Mouse (Mus musculus): Measurements from ENCODE around the gene Nfib.

DNA sequence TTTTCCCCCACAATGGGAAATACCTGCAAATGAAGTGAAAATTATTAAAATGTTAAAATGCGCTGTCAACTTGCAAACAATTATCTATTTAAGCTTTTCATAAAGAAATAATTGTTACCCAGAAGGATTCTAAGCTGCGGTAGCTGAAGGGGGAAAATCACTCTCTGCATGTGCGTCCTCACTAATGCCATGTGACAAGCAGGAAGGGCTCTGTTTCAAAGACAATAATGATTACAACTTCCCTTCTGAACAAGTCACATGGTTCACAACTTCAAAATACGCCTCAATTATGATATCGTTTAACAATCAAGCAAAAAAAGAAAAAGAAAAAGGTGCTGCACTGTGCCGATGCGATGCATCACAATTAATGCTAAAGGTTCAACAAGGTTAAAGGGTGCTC lies 212.2 kb downstream of the Nfib start:
- no peak for TF ChIP-seq CTCF (IDR thresholded peaks at IDR 0.05; ENCODE audit: borderline replicate concordance, insufficient read depth, low read depth, low read length)
- no peak for TF ChIP-seq POLR2A (IDR thresholded peaks at IDR 0.05; ENCODE audit: borderline replicate concordance, insufficient read depth, low read length)
